Mouse (Mus musculus) spleen, postnatal 36 days (tissue): Measurements from ENCODE around the gene Gm10436.
"Not testable (repeated sequence)": the region's sequence is repeated elsewhere in the genome, so short reads cannot be mapped to it uniquely, and the experiment has no call there.

Experiments used
- DNase-seq, 2 experiments: peaks; one replicate each; pipeline ENCODE4 v3.0.0; 2022; ENCODE audit warnings: low spot score in 2 of 2, mixed read lengths in 1 of 2

Gene Gm10436

GRCm38 (mm10) chr12:88182008-88182407, at the start of gene Gm10436:
Gene Gm10436, minus strand, starts transcription at chr12:88182108.
- not testable (repeated sequence) for DNase-seq

GRCm38 (mm10) chr12:88219445-88219844, 37.5 kb upstream of the Gm10436 start:
- no peak for DNase-seq

- DNase-seq = not testable (repeated sequence)
Measured at GRCm38 (mm10) chr12:88218059-88218458, 36.2 kb upstream of the Gm10436 start.

GRCm38 (mm10) chr12:88214641-88215040, 32.7 kb upstream of the Gm10436 start:
- no peak for DNase-seq

- DNase-seq = not testable (repeated sequence)
Measured at GRCm38 (mm10) chr12:88211458-88211857, 29.6 kb upstream of the Gm10436 start.

GRCm38 (mm10) chr12:88202856-88203255, 20.9 kb upstream of the Gm10436 start:
- DNase-seq = no peak
